Mouse (Mus musculus) ovary, postnatal 10 days (tissue): ENCODE measurements around the gene Ctsw.

Experiments
- DNase-seq: peaks from one replicate; pipeline ENCODE4 v3.0.0; 2022; ENCODE audit warnings: low spot score

The Ctsw gene

GRCm38 (mm10) chr19:5463212-5463611 is 5.1 kb downstream of the Ctsw start:
- no peak for DNase-seq

- no peak for DNase-seq
These were observed 6.9 kb downstream of the Ctsw start for GRCm38 (mm10) chr19:5461411-5461810.

- DNase-seq = peak; percentile 80
These were observed 7.8 kb downstream of the Ctsw start, which contains the start of gene Fibp for GRCm38 (mm10) chr19:5460465-5460911. Fibp (plus strand) TSS chr19:5460615.

GRCm38 (mm10) chr19:5459896-5460295 is 8.4 kb downstream of the Ctsw start:
- DNase-seq = no peak

- no peak for DNase-seq
These were observed 9.3 kb downstream of the Ctsw start for GRCm38 (mm10) chr19:5459019-5459418.

- DNase-seq = no peak
These were observed 10.4 kb downstream of the Ctsw start, which contains the start of gene Ccdc85b for GRCm38 (mm10) chr19:5457746-5458442. Ccdc85b (minus strand) TSS chr19:5457894.

- DNase-seq = peak; percentile 89
These were observed 11.2 kb downstream of the Ctsw start for GRCm38 (mm10) chr19:5456922-5457745.

GRCm38 (mm10) chr19:5456241-5456921 is 11.9 kb downstream of the Ctsw start:
- DNase-seq = no peak

GRCm38 (mm10) chr19:5455568-5455967 is 12.7 kb downstream of the Ctsw start:
- DNase-seq = no peak

- DNase-seq = no peak
These were observed 13.3 kb downstream of the Ctsw start for GRCm38 (mm10) chr19:5455037-5455436.

- no peak for DNase-seq
These were observed 16.5 kb downstream of the Ctsw start for GRCm38 (mm10) chr19:5451766-5452165.

GRCm38 (mm10) chr19:5449673-5450072 is 18.6 kb downstream of the Ctsw start:
- DNase-seq = no peak

GRCm38 (mm10) chr19:5448354-5449150 is 19.8 kb downstream of the Ctsw start:
- DNase-seq = no peak

GRCm38 (mm10) chr19:5447515-5448353 is 20.6 kb downstream of the Ctsw start, which contains the start of gene Fosl1:
Fosl1 (plus strand) TSS chr19:5447547.
- DNase-seq = no peak

- no peak for DNase-seq
These were observed 22.6 kb downstream of the Ctsw start for GRCm38 (mm10) chr19:5445747-5446146.

GRCm38 (mm10) chr19:5444954-5445353 is 23.4 kb downstream of the Ctsw start:
- no peak for DNase-seq

- no peak for DNase-seq
These were observed 23.9 kb downstream of the Ctsw start for GRCm38 (mm10) chr19:5444371-5444908.

GRCm38 (mm10) chr19:5433951-5434350 is 34.4 kb downstream of the Ctsw start:
- DNase-seq = no peak

GRCm38 (mm10) chr19:5432992-5433852 is 35.1 kb downstream of the Ctsw start:
- DNase-seq = no peak
